Mouse (Mus musculus): ENCODE data around the gene Fkbp1a.

The Fkbp1a gene

GRCm38 (mm10) chr2:151542323-151543062 lies at the start of gene Fkbp1a:
TSS of gene Fkbp1a (plus strand) at chr2:151542483.
- peak; percentile 96 to 97 for DNase-seq (ENCODE audit: low spot score in 2 of 2)

DNA sequence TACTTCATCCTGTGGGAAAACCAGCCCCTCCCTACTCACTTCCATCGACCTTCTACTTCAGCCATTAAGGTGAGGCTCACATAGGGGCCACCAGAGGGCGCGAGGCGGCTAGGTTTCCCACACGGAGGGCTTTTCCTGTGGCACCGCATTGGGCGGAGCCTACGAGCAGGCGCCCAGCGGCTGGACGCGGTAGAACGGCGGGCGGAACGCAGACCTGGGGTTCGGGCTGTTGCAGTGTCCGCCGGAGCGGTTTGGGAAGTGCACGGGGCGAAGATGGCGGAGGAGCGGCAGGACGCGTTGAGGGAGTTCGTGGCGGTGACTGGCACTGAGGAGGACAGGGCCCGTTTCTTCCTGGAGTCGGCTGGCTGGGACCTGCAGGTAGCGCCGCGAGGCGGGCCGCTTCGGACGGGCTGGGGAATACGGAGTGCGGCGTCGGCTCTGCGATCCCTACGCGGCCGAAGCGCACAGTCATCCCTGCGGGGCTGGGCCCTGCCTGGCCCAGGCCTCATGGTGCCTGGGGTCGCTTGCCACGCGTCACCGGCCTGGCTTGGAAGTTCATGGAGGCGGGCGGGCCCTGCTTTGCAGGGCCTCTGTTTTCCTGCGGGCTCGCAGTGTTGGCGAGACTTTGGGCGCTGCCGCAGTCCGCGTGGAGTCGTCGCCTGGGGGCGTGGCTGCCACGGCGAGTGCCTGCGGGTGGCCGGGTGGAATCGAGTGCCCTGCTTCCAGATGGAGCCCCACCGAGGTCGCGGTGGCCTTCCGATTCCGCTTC lies 48.1 kb upstream of the Fkbp1a start, which contains the start of gene Nsfl1c:
TSS of gene Nsfl1c (plus strand) at position 148 of the 769 bp plus-strand sequence.
- peak; percentile 97 to 98 for DNase-seq (ENCODE audit: low spot score in 2 of 2)

DNA sequence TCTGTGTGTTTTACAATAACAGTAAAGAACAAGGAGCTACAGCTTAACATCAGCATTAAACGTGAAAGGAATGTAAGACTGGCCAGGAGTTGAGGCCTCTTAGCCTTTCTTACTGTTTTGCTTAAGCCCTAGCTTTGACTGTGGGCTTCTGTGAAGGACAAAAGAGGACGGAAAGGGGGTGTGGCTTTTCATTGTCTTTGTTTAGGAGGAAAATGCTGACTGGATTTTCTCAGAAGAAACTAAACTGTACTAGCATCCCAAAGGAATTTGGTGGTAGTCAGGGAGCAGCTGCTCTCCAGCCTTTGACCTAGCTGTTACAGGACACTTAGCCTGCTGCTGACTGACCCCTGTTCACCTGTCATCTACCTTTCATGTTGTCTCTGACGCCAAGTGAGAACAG lies 43.9 kb upstream of the Fkbp1a start:
- no peak for DNase-seq (ENCODE audit: low spot score in 2 of 2)

DNA sequence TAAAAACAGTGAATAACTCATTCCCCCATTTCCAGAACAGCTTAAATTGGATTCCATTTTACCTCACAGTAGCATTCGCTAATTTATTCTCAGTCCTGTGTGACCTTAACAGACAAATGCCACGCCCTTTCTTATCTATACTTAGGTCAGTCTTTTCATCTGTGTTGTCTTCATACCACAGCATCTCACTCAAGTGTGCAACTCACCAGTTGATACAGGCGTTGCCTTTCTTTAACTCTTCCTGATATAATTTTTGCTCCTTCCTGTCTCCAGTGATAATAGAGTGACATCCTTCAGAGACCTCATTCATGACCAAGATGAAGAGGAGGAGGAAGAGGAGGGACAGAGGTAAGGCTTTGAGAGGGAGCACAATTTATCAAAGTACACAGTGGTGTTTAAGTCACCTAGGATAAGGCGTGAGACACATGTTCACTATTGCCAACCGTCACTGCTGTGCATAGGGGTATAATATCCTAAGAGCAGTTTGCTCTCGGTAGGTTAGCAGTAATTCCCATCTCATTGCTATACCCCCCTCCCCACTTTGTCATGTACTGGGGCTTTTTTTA lies 41.8 kb upstream of the Fkbp1a start:
- no peak for DNase-seq (ENCODE audit: low spot score in 2 of 2)

GRCm38 (mm10) chr2:151504226-151504625 lies 38.1 kb upstream of the Fkbp1a start:
- no peak for DNase-seq (ENCODE audit: low spot score in 2 of 2)

- DNase-seq (ENCODE audit: low spot score in 2 of 2) = peak; percentile 51 to 72
Measured at GRCm38 (mm10) chr2:151512199-151512598, 30.1 kb upstream of the Fkbp1a start.

- peak; percentile 34 to 79 for DNase-seq (ENCODE audit: low spot score in 2 of 2)
Measured at GRCm38 (mm10) chr2:151513525-151514285, 28.6 kb upstream of the Fkbp1a start.

DNA sequence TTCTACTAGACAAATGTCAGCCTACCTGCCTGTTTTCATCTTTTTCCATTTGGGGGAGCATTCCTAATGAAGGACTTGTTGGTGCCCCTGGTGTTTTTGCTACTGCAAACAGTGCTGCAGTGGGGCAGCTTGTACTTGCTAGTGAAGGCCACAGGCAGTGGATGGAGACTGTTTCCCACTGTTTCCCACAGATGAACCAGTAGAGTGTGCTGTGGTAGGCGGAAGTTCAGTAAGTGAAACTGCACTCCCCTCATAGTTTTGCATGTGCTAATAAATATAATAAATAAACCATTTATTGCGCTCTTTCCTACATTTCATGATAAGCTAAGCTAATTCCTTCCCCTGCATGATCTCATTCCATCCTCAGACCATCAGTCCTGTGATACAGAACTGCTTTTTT lies 23.3 kb upstream of the Fkbp1a start:
- no peak for DNase-seq (ENCODE audit: low spot score in 2 of 2)

DNA sequence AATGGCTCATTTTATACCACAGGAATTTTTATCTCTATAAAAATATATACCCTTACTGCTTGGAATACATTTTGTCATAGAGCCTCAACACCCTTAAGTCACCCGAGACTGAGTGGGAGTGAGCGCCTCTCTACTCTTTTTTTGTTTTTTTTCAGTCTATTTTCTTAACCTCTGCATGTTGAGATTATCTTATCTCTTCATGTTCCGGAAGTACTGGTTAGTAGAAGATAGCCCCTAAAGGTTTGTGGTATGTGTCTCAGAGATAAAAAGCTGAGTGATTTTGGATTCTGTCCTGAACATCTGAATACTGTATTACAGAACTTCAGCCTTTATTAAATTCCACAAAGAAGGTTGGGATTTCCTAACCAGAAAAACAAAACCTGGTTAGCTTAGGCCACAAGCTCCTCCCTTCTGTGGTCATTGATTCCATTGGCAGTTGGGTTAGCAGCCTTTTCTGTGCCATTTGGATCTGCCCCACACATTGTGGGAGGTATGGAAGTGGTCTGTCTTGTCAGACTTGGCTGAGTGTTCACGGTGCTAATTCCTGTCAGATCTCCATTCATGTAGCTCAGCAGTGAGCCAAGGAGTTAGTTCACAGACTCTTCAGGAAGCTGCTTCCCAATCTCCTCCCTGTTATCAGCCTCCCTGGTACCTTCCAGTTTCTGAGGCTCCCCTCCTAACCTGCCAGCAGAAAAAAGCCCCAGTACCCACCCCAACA lies 17.8 kb upstream of the Fkbp1a start:
- no peak for DNase-seq (ENCODE audit: low spot score in 2 of 2)

- no peak for DNase-seq (ENCODE audit: low spot score in 2 of 2)
Measured at GRCm38 (mm10) chr2:151525520-151525919, 16.8 kb upstream of the Fkbp1a start.

GRCm38 (mm10) chr2:151528066-151528465 lies 14.2 kb upstream of the Fkbp1a start:
- no peak for DNase-seq (ENCODE audit: low spot score in 2 of 2)

DNA sequence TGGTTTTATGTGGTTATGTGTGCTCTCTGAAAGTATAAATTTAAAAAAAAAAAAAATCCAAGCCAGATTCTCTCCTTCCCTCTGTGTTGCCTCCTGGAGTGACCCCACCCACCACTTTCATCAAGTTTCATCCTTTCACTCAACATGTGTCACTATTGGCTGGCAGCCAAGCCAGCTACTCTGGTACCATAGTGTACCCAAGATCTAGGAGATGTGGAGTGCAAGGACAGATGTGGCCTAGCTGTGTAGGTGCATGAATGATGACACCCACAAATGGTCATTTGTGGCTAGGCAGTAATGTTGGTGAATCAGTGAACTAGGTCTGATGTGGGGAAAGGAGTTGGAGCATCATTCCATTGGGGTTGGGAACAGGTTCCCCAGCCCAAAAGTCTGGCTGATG lies 13.1 kb upstream of the Fkbp1a start:
- DNase-seq (ENCODE audit: low spot score in 2 of 2) = no peak

DNA sequence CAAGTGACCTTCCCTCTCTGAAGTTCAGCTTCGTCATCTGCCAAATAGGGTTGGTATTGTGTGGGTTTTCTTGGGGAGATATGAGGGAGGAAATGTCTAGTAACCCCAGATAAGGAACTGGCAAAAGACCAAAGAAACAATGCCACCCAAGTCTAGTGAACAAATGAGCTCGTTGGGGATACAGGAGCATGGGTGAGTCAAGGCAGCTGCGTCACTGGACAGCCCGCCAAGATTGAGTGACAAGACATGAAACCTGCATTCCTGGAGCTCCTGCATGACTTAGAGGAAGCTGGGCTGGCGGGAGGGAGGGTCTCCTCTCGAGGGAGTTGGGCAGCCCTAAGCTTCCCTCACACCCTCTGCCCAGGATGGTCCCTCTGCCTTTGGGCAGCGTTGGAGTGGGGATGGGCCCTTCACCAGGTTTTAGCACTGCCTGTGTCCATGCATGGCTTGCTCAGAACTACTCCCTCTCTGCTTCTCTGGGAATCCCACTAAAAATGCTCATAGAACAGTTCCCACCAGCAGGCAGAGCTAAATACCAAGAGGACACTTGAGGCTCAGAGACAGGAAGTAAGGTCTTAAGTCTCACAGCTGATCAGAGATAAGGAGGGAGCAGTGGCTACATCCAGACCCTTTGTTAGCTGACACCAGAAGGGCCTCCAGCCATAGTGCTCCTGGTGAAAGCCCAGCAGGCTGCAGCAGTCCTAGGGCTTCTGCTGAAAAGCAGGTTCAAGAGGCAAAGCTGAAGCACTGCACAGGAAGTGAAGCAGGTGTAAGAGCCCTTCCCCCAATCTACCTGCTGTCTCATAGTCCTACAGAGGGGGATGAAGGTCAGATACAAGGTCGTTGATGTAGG lies 11.7 kb upstream of the Fkbp1a start:
- no peak for DNase-seq (ENCODE audit: low spot score in 2 of 2)

DNA sequence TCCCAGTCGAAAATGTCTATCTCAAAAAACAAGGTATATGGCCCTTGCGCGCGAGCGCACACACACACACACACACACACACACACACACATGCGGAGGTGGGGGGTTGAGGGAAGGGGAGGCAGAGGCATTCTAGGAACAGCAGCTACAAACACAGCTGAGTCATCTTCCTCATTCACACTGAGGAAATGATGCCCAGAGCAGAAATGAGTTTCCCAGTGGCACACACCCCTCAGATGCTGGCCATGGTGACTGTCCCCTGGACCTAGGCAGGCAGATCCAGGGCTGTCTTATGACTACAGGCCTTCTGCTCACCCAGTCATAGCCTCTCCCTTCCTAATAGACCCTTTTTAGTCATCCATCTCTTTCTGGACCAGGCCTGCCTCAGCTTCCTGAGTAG lies 8.7 kb upstream of the Fkbp1a start:
- DNase-seq (ENCODE audit: low spot score in 2 of 2) = no peak

DNA sequence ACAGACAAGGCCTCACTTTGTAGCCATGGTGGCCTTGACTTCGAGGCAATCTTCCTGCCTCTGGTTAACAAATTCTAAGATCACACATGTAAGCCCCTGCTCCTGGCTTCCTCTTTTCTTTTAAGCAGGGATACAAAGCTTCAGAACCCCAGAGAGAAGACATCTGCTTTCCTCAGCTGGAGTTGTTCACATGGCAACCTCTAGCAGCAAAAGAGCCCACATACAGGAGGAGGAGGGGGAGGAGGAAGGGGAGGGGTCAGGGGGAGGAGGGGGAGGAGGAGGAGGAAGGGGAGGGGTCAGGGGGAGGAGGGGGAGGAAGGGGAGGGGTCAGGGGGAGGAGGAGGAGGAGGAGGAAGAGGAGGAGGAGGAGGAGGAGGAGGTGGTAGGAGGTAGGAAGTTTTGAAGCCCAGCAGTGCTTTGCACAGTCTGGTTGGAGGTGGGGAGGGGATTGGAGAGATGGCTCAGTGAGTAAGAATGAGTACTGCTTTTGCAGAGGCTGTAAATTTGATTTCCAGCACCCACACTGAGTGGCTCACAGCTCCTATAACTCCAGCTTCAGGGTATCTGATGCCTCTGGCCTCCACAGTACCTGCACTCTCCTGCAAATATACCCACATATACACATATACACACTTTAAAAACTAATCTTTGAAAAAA lies 6.2 kb upstream of the Fkbp1a start:
- no peak for DNase-seq (ENCODE audit: low spot score in 2 of 2)

GRCm38 (mm10) chr2:151536618-151536974 lies 5.7 kb upstream of the Fkbp1a start:
- peak; percentile 41 to 58 for DNase-seq (ENCODE audit: low spot score in 2 of 2)

- DNase-seq (ENCODE audit: low spot score in 2 of 2) = no peak
Measured at GRCm38 (mm10) chr2:151538646-151539045, 3.6 kb upstream of the Fkbp1a start.

DNA sequence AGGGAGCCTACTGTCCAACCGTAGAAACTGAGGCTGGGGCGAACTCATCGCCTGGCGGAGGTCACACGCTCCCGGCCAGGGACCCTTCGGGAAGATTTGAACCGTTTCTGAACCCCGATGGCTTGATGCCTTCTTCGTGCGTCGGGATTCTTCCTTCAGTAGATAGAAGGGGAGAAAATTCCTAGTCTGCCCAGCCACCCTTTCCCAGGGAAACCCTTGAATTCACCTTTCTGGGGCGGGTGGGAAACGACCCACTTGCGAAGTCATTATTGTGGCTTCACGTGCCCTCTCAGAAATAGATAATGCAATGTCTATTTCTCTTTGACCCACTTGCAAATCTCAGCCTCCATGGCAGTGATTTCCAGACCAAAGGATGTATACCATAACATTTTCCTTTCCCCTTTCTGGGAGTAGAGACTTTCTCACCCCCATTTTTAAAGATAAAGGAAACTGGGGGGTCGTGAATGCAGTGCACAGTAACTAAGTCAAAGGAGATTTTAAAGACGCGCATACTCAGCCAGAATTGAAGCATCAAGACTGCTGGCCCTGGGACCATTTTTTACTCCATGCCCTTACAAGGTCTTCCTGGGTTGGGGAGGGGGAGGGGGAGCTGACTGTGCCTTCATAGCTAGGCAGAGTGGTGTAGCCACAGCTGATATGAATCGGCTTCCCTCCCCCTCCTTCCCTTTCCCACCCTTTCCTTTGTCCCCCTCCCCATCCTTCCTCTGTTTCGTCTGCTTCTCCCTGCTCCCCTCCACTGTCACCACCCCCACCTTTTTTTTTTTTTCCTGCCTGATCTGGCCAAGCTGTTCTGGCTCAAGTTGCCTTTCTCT lies 996 bp downstream of the Fkbp1a start:
- DNase-seq (ENCODE audit: low spot score in 2 of 2) = peak in 1 of 2 experiments; percentile 50

GRCm38 (mm10) chr2:151544673-151545072 lies 2.4 kb downstream of the Fkbp1a start:
- peak in 1 of 2 experiments; percentile 54 for DNase-seq (ENCODE audit: low spot score in 2 of 2)
